Mouse (Mus musculus): ENCODE measurements around the gene Msh5.
"Not testable (repeated sequence)": the region's sequence is repeated elsewhere in the genome, so short reads cannot be mapped to it uniquely, and the experiment has no call there.

Gene Msh5

GRCm38 (mm10) chr17:35023756-35024155, 22.8 kb downstream of the Msh5 start:
- DNase-seq (ENCODE audit: low spot score) = no peak

GRCm38 (mm10) chr17:35023221-35023620, 23.3 kb downstream of the Msh5 start:
- no peak for DNase-seq (ENCODE audit: low spot score)

- no peak for DNase-seq (ENCODE audit: low spot score)
These were observed 23.9 kb downstream of the Msh5 start for GRCm38 (mm10) chr17:35022541-35023060.

GRCm38 (mm10) chr17:35021842-35022477, 24.6 kb downstream of the Msh5 start:
- no peak for DNase-seq (ENCODE audit: low spot score)

- DNase-seq (ENCODE audit: low spot score) = peak; percentile 89
These were observed 25.3 kb downstream of the Msh5 start for GRCm38 (mm10) chr17:35021163-35021808.

GRCm38 (mm10) chr17:35020551-35020950, 26.0 kb downstream of the Msh5 start:
- no peak for DNase-seq (ENCODE audit: low spot score)

GRCm38 (mm10) chr17:35019894-35020293, 26.7 kb downstream of the Msh5 start:
- no peak for DNase-seq (ENCODE audit: low spot score)

- DNase-seq (ENCODE audit: low spot score) = no peak
These were observed 28.4 kb downstream of the Msh5 start for GRCm38 (mm10) chr17:35018171-35018570.

GRCm38 (mm10) chr17:35017706-35018030, 28.9 kb downstream of the Msh5 start:
- no peak for DNase-seq (ENCODE audit: low spot score)

GRCm38 (mm10) chr17:35016791-35017705, 29.5 kb downstream of the Msh5 start:
- no peak for DNase-seq (ENCODE audit: low spot score)

GRCm38 (mm10) chr17:35016376-35016775, 30.2 kb downstream of the Msh5 start, which contains the start of gene Vwa7:
TSS of gene Vwa7 (plus strand) at chr17:35016579.
- peak; percentile 72 for DNase-seq (ENCODE audit: low spot score)

GRCm38 (mm10) chr17:35015296-35015695, 31.2 kb downstream of the Msh5 start:
- no peak for DNase-seq (ENCODE audit: low spot score)

GRCm38 (mm10) chr17:35013221-35013620, 33.3 kb downstream of the Msh5 start:
- DNase-seq (ENCODE audit: low spot score) = no peak

- no peak for DNase-seq (ENCODE audit: low spot score)
These were observed 34.1 kb downstream of the Msh5 start for GRCm38 (mm10) chr17:35012430-35012829.

GRCm38 (mm10) chr17:35011440-35011839, 35.1 kb downstream of the Msh5 start:
- no peak for DNase-seq (ENCODE audit: low spot score)

- DNase-seq (ENCODE audit: low spot score) = no peak
These were observed 37.0 kb downstream of the Msh5 start for GRCm38 (mm10) chr17:35009586-35009985.

GRCm38 (mm10) chr17:35007387-35007991, 39.1 kb downstream of the Msh5 start:
- no peak for DNase-seq (ENCODE audit: low spot score)

GRCm38 (mm10) chr17:35005902-35006301, 40.6 kb downstream of the Msh5 start:
- DNase-seq (ENCODE audit: low spot score) = not testable (repeated sequence)

- DNase-seq (ENCODE audit: low spot score) = no peak
These were observed 41.4 kb downstream of the Msh5 start for GRCm38 (mm10) chr17:35005158-35005557.

GRCm38 (mm10) chr17:35004075-35004717, 42.3 kb downstream of the Msh5 start:
- no peak for DNase-seq (ENCODE audit: low spot score)

GRCm38 (mm10) chr17:35003022-35003838, 43.3 kb downstream of the Msh5 start:
- no peak for DNase-seq (ENCODE audit: low spot score)
